Mouse (Mus musculus) stomach, embryonic 14.5 days (tissue): ENCODE data around the gene Gm7257. TPM values are rescaled to one million over a fixed set of nuclear protein-coding genes. Genes with fewer than 3 reads are reported as not detected.

Experiments used
- ATAC-seq: fragments of 200-750 bp; cut with Nextera tagmentation; 2 replicates; pipeline ENCODE4 v1.8.0; 2017; ENCODE audit warnings: low read depth, moderate TSS enrichment; ENCODE audit not compliant: insufficient number of reproducible peaks, insufficient read depth, low FRiP score
- H3K27ac ChIP-seq: fragments of 300-500 bp; sonication (generic); 2 replicates; pipeline ENCODE4 v1.5.1; 2014; ENCODE audit warnings: mild to moderate bottlenecking, low read length, moderate library complexity, mixed read lengths
- H3K27me3 ChIP-seq: fragments of 300-500 bp; sonication (generic); 2 replicates; pipeline ENCODE4 v1.6.1; 2014; ENCODE audit warnings: low read length, control low read depth, mixed read lengths; ENCODE audit not compliant: control insufficient read depth, insufficient read depth
- H3K36me3 ChIP-seq: fragments of 300-500 bp; sonication (generic); 2 replicates; pipeline ENCODE4 v1.6.1; 2014; ENCODE audit warnings: mild to moderate bottlenecking, control low read depth, low read length, moderate library complexity, mixed read lengths; ENCODE audit not compliant: control insufficient read depth, insufficient read depth
- H3K4me1 ChIP-seq: fragments of 300-500 bp; sonication (generic); 2 replicates; pipeline ENCODE4 v1.6.1; 2014; ENCODE audit warnings: low read length, control low read depth, mixed read lengths; ENCODE audit not compliant: control insufficient read depth, insufficient read depth
- H3K4me2 ChIP-seq: fragments of 300-500 bp; sonication (generic); replicated peaks from 2 replicates; pipeline ENCODE4 v1.6.1; 2014; ENCODE audit warnings: low read depth, low read length, control low read depth
- H3K4me3 ChIP-seq: fragments of 300-500 bp; sonication (generic); 2 replicates; pipeline ENCODE4 v1.5.1; 2014; ENCODE audit warnings: low read depth, low read length, control low read depth
- H3K9ac ChIP-seq: fragments of 300-500 bp; sonication (generic); replicated peaks from 2 replicates; pipeline ENCODE4 v1.6.1; 2014; ENCODE audit warnings: low read depth, mild to moderate bottlenecking, control low read depth, low read length, moderate library complexity, mixed read lengths
- H3K9me3 ChIP-seq: fragments of 300-500 bp; sonication (generic); 2 replicates; pipeline ENCODE4 v1.6.1; 2016; ENCODE audit warnings: low read depth, low read length, control low read depth; ENCODE audit not compliant: control insufficient read depth
- WGBS: fragments of 180-500 bp; shearing (Covaris S2); extraction: QIAGEN DNeasy Blood & Tissue Kit; methylation state at CpG from one replicate; pipeline ENCODE4 v1.1.7; 2014; 5-methylcytosine and 5-hydroxymethylcytosine counted together
- polyA plus RNA-seq: library from polyadenylated mRNA; unstranded; fragments of >200 nt; fragmentation: Nextera tagmentation; extraction: Ambion mirVana; gene quantifications from 2 replicates; pipeline ENCODE4 v1.2.1, GENCODE M21; 2014

Gm7257 gene
- not detected in 2 replicates for polyA plus RNA-seq

DNA sequence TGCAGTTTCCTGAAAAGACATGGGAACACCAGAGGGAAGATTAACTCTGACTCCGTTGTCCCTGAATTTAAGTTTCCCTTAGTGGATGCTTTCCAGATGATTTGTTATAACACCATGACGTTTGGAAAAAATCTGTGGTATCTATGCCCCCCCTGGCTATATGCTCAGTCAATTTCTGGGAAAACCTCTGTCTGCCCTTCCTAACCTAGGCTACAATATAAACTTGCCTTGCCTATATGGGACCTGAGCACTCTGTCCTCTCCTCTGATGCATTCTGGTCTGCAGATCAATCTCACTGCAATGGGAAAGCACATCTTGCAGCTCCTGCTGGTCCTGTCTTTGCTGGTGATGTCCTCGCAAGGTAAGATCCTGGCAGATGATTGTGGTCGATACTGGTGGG, at the start of gene Gm7257:
Gene Gm7257 (plus strand): TSS at position 301 of the 400 bp plus-strand sequence.
- ATAC-seq, result no peak
- no peaks in the 10 kb centered on the region for H3K9me3 ChIP-seq
- H3K27ac ChIP-seq, result no peak within 1 kb of the TSS
- H3K4me2 ChIP-seq, result no peak within 1 kb of the TSS
- no peaks in the 10 kb centered on the region for H3K36me3 ChIP-seq
- no peak within 1 kb of the TSS for H3K4me3 ChIP-seq
- H3K4me1 ChIP-seq, result no peaks in the 10 kb centered on the region
- 76% methylated on average over 4 of the region's 4 CpGs for WGBS
- no peaks in the 10 kb centered on the region for H3K27me3 ChIP-seq
- H3K9ac ChIP-seq, result no peak within 1 kb of the TSS

DNA sequence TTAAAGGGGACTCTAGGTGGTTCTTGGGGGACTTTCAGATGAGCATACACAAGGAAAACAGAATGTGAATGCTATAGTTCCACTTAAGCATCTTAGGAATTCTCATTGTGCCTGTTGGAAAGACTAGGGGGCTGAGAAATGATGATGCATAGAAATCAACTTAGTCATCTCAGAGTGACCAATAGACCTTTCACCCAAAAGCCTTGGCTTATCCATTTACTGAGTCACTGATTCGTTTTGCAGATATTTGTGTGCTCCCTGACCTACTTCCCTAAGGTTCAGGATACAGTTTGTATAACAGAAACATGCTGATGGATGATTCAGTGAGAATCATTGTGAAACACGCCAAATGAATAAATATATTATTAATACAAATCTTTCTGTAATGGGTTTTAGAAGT, 28.7 kb upstream of the Gm7257 start:
- no peaks in the 10 kb centered on the region for H3K4me1 ChIP-seq
- no peak overlapping the region for H3K4me3 ChIP-seq
- H3K9me3 ChIP-seq, result peaks cover 4% of the 10 kb centered on the region; the same call in 1 of the 2 replicates
- no peaks in the 10 kb centered on the region for H3K36me3 ChIP-seq
- WGBS, result 50% methylated on average over 2 of the region's 2 CpGs
- no peak for ATAC-seq
- no peak overlapping the region for H3K9ac ChIP-seq
- no peaks in the 10 kb centered on the region for H3K27me3 ChIP-seq
- H3K27ac ChIP-seq, result no peak overlapping the region
- no peak overlapping the region for H3K4me2 ChIP-seq

DNA sequence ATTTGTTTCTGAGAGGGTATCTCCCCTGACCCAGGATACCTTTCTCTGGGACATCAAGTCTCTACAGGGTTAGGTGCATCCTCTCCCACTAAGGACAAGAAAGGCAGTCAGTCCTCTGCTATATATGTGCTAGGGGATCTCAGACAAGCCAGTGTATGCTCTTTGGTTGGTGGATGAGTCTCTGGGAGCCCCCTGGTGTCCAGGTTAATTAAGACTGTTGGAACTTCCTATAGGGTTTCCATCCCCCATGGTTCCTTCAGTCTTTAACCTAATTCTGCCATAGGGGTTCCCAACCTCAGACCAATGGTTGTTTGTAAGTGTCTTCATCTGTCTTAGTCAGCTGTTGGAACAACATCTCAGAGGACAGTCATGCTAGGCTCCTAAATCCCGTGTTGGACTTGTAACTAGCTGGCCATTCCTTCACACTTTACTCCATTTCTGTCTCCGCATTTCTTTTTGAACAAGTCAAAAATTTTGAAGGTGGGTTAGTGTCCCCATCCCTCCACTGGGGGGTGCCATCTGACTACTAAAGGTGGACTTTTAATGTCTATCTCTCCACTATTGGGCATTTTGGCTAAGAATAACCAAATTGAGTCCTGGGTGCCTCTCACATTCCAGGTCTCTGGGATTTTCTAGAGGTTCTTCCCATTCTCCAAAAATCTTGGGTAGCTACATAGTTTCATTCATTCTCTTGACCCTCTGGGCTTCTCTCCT, 3.5 kb downstream of the Gm7257 start:
- Histone ChIP-seq H3K27ac (no peak overlapping the region), H3K4me3 (no peak overlapping the region), H3K36me3 (no peaks in the 10 kb centered on the region), H3K27me3 (no peaks in the 10 kb centered on the region), H3K9ac (no peak overlapping the region), H3K9me3 (no peaks in the 10 kb centered on the region), H3K4me1 (no peaks in the 10 kb centered on the region), H3K4me2 (no peak overlapping the region)
- WGBS, result 52% methylated on average over 2 of the region's 2 CpGs
- ATAC-seq, result no peak

DNA sequence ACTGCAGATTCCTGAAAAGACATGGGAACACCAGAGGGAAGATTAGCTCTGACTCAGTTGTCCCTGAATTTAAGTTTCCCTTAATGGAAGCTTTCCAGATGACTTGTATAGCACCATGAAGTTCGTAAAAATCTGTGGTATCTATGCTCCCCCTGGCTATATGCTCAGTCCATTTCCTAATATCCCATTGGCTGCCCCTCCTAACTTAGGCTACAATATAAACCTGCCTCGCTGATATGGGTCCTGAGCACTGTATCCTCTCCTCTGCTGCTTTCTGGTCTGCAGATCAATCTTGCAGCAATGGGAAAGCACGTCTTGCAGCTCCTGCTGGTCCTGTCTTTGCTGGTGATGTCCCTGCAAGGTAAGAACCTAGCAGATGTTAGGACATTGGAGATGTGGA, 43.7 kb downstream of the Gm7257 start, which contains the start of gene Gm9513:
Gene Gm9513 (plus strand): TSS at position 301 of the 400 bp plus-strand sequence.
- Histone ChIP-seq H3K9me3 (peaks cover 4% of the 10 kb centered on the region; the same call in 1 of the 2 replicates), H3K27me3 (no peaks in the 10 kb centered on the region), H3K4me1 (no peaks in the 10 kb centered on the region), H3K9ac (no peak within 1 kb of the TSS), H3K36me3 (no peaks in the 10 kb centered on the region), H3K4me2 (no peak within 1 kb of the TSS), H3K4me3 (no peak within 1 kb of the TSS), H3K27ac (no peak within 1 kb of the TSS)
- WGBS, result 62% methylated on average over 3 of the region's 3 CpGs
- no peak for ATAC-seq

Other genes with a start within 250 kb of the Gm7257 start
- not detected in 2 replicates for gene Gm9513, start 43.8 kb downstream of the Gm7257 start, polyA plus RNA-seq
- gene Gm5615, start 110.1 kb downstream of the Gm7257 start, polyA plus RNA-seq, result not detected in 2 replicates
- not detected in 2 replicates for gene Gm17689, start 150.8 kb downstream of the Gm7257 start, polyA plus RNA-seq
- not detected in 2 replicates for gene A630095E13Rik, start 211.5 kb downstream of the Gm7257 start, polyA plus RNA-seq